Mouse (Mus musculus) intestine, embryonic 16.5 days (tissue): Measurements from ENCODE around the gene Cyp2a5. TPM values are rescaled to one million over a fixed set of nuclear protein-coding genes. Genes with fewer than 3 reads are reported as not detected.
"Not testable (repeated sequence)": the region's sequence is repeated elsewhere in the genome, so short reads cannot be mapped to it uniquely, and the experiment has no call there.

ENCODE experiments used
- ATAC-seq: fragments of 200-750 bp; cut with Nextera tagmentation; 2 replicates; pipeline ENCODE4 v1.8.0; 2017; ENCODE audit warnings: moderate TSS enrichment, moderate library complexity
- H3K27ac ChIP-seq: fragments of 300-500 bp; sonication (generic); 2 replicates; pipeline ENCODE4 v1.5.1; 2014; ENCODE audit warnings: mild to moderate bottlenecking, low read length
- H3K27me3 ChIP-seq: fragments of 300-500 bp; sonication (generic); replicated peaks from 2 replicates; pipeline ENCODE4 v1.6.1; 2014; ENCODE audit warnings: low read length, control low read depth, mixed read lengths; ENCODE audit not compliant: control insufficient read depth, insufficient read depth
- H3K36me3 ChIP-seq: fragments of 300-500 bp; sonication (generic); 2 replicates; pipeline ENCODE4 v1.6.1; 2014; ENCODE audit warnings: low read length, control low read depth; ENCODE audit not compliant: control insufficient read depth, insufficient read depth
- H3K4me1 ChIP-seq: fragments of 300-500 bp; sonication (generic); 2 replicates; pipeline ENCODE4 v1.6.1; 2014; ENCODE audit warnings: low read length, control low read depth, mixed read lengths; ENCODE audit not compliant: control insufficient read depth, insufficient read depth
- H3K4me2 ChIP-seq: fragments of 300-500 bp; sonication (generic); 2 replicates; pipeline ENCODE4 v1.6.1; 2014; ENCODE audit warnings: low read depth, low read length, control low read depth
- H3K4me3 ChIP-seq: fragments of 300-500 bp; sonication (generic); 2 replicates; pipeline ENCODE4 v1.5.1; 2014; ENCODE audit warnings: mild to moderate bottlenecking, low read length
- H3K9ac ChIP-seq: fragments of 300-500 bp; sonication (generic); 2 replicates; pipeline ENCODE4 v1.6.1; 2014; ENCODE audit warnings: low read depth, low read length
- H3K9me3 ChIP-seq: fragments of 300-500 bp; sonication (generic); 2 replicates; pipeline ENCODE4 v1.6.1; 2016; ENCODE audit warnings: low read length, control low read depth; ENCODE audit not compliant: control insufficient read depth
- WGBS: fragments of 180-500 bp; shearing (Covaris S2); extraction: QIAGEN DNeasy Blood & Tissue Kit; methylation state at CpG from one replicate; pipeline ENCODE4 v1.1.7; 2014; 5-methylcytosine and 5-hydroxymethylcytosine counted together
- polyA plus RNA-seq: library from polyadenylated mRNA; unstranded; fragments of >200 nt; fragmentation: Nextera tagmentation; extraction: Ambion mirVana; gene quantifications from 2 replicates; pipeline ENCODE4 v1.2.1, GENCODE M21; 2015

The Cyp2a5 gene
- polyA plus RNA-seq, 1 experiment from 2014 or later, result 0.12 TPM

- ATAC-seq, H3K27me3 ChIP-seq, H3K4me2 ChIP-seq: not testable (repeated sequence)
Observed at GRCm38 (mm10) chr7:26878581-26878980, 43.5 kb downstream of the Cyp2a5 start.

GRCm38 (mm10) chr7:26880600-26880999 is 45.5 kb downstream of the Cyp2a5 start:
- H3K9ac ChIP-seq, ATAC-seq, H3K9me3 ChIP-seq, H3K27me3 ChIP-seq, H3K4me2 ChIP-seq, H3K4me3 ChIP-seq, H3K4me1 ChIP-seq, H3K36me3 ChIP-seq, H3K27ac ChIP-seq: not testable (repeated sequence)
- WGBS, result 79% methylated on average over 2 of the region's 3 CpGs

More at GRCm38 (mm10) chr7:26878581-26878980, 43.5 kb downstream of the Cyp2a5 start:
- not testable (repeated sequence) for H3K9ac ChIP-seq, H3K9me3 ChIP-seq, H3K27ac ChIP-seq, H3K4me1 ChIP-seq, H3K36me3 ChIP-seq, H3K4me3 ChIP-seq

Other genes starting within 250 kb of the Cyp2a5 start
- gene Vmn1r185, start 216.8 kb upstream of the Cyp2a5 start, polyA plus RNA-seq, result not detected in 2 replicates
- not detected in 2 replicates for gene Cyp2b23, start 148.9 kb upstream of the Cyp2a5 start, polyA plus RNA-seq
- not detected in 2 replicates for gene Cyp2b19, start 78.2 kb upstream of the Cyp2a5 start, polyA plus RNA-seq
- not detected in 2 replicates for gene Cyp2g1, start 26.4 kb upstream of the Cyp2a5 start, polyA plus RNA-seq
- not detected in 2 replicates for gene Cyp2a22, start 104.1 kb downstream of the Cyp2a5 start, polyA plus RNA-seq
- gene Cyp2a12, start 193.8 kb downstream of the Cyp2a5 start, polyA plus RNA-seq, result 0.23 TPM in 1 of 2 replicates, not detected in the other